Mouse (Mus musculus) MEL (cell line): ENCODE data around the gene Eef2. TPM values are rescaled to one million over a fixed set of nuclear protein-coding genes. Genes with fewer than 3 reads are reported as not detected.

Source experiments
- DNase-seq: peaks from one replicate; pipeline ENCODE4 v3.0.0; 2011; ENCODE audit warnings: low read depth, low spot score
- H3K27ac ChIP-seq: 2 replicates; pipeline ENCODE4 v1.5.1; 2012; ENCODE audit warnings: low read depth, mild to moderate bottlenecking, control low read depth, low read length, moderate library complexity; ENCODE audit not compliant: control insufficient read depth
- H3K27me3 ChIP-seq, 2 experiments: fragments of 150-350 bp in 1 of 2; sonication (generic) in 1 of 2; 2 replicates each; pipeline ENCODE4 v1.6.1; 2012; ENCODE audit warnings: low read length in 2 of 2, mild to moderate bottlenecking in 2 of 2, improper control_type of control experiment in 1 of 2, moderate library complexity in 1 of 2; ENCODE audit not compliant: insufficient read depth in 2 of 2, control insufficient read depth in 1 of 2
- H3K36me3 ChIP-seq, 2 experiments: 2 replicates each; pipeline ENCODE4 v1.6.1; 2012 to 2014; ENCODE audit warnings: low read length in 2 of 2, improper control_type of control experiment in 1 of 2, inconsistent platforms in 1 of 2, mild to moderate bottlenecking in 1 of 2; ENCODE audit not compliant: insufficient read depth in 2 of 2, control insufficient read depth in 1 of 2
- H3K4me1 ChIP-seq, 2 experiments: fragments of 150-350 bp in 1 of 2; sonication (generic) in 1 of 2; 2 replicates each; pipeline ENCODE4 v1.6.1; 2012; ENCODE audit warnings: low read length in 2 of 2, improper control_type of control experiment in 1 of 2, mild to moderate bottlenecking in 1 of 2; ENCODE audit not compliant: insufficient read depth in 2 of 2, control insufficient read depth in 1 of 2
- H3K4me3 ChIP-seq, 2 experiments: fragments of 150-350 bp in 1 of 2; sonication (generic) in 1 of 2; 2 replicates each; pipeline ENCODE4 v1.5.1; 2012; ENCODE audit warnings: low read depth in 2 of 2, low read length in 2 of 2, mild to moderate bottlenecking in 2 of 2, moderate library complexity in 2 of 2, control low read depth in 1 of 2, improper control_type of control experiment in 1 of 2; ENCODE audit not compliant: control insufficient read depth in 1 of 2, insufficient read depth in 1 of 2
- H3K79me2 ChIP-seq: 2 replicates; pipeline ENCODE4 v1.6.1; 2012; ENCODE audit warnings: mild to moderate bottlenecking, low read length, moderate library complexity; ENCODE audit not compliant: control insufficient read depth, poor library complexity, insufficient read depth
- H3K9ac ChIP-seq: 2 replicates; pipeline ENCODE4 v1.6.1; 2012; ENCODE audit warnings: low read depth, mild to moderate bottlenecking, control low read depth, low read length, moderate library complexity; ENCODE audit not compliant: control insufficient read depth, poor library complexity, severe bottlenecking
- H3K9me3 ChIP-seq: fragments of 150-350 bp; sonication (generic); replicated peaks from 2 replicates; pipeline ENCODE4 v1.6.1; 2012; ENCODE audit warnings: mild to moderate bottlenecking, low read length, improper control_type of control experiment, moderate library complexity; ENCODE audit not compliant: insufficient read depth
- BHLHE40 ChIP-seq: IDR thresholded peaks from 2 replicates; pipeline ENCODE4 v1.6.1; 2012; ENCODE audit warnings: low read depth, mild to moderate bottlenecking, inconsistent platforms, low read length, improper control_type of control experiment, borderline replicate concordance
- CHD1 ChIP-seq: IDR thresholded peaks from 2 replicates; pipeline ENCODE4 v1.6.1; 2012; ENCODE audit warnings: low read depth, mild to moderate bottlenecking, inconsistent platforms, low read length, improper control_type of control experiment
- CHD2 ChIP-seq: IDR thresholded peaks from 2 replicates; pipeline ENCODE4 v1.6.1; 2011; ENCODE audit warnings: low read length, improper control_type of control experiment
- E2F4 ChIP-seq: IDR thresholded peaks from 2 replicates; pipeline ENCODE4 v1.6.1; 2011; ENCODE audit warnings: low read depth, low read length, improper control_type of control experiment, borderline replicate concordance
- EP300 ChIP-seq, 2 experiments: IDR thresholded peaks; 2 replicates each; pipeline ENCODE4 v1.6.1; 2011; ENCODE audit warnings: improper control_type of control experiment in 2 of 2, low read length in 2 of 2, low read depth in 1 of 2, mild to moderate bottlenecking in 1 of 2
- ETS1 ChIP-seq: IDR thresholded peaks from 2 replicates; pipeline ENCODE4 v1.6.1; 2012; ENCODE audit warnings: low read depth, mild to moderate bottlenecking, inconsistent platforms, low read length, improper control_type of control experiment, moderate library complexity
- GATA1 ChIP-seq: IDR thresholded peaks from 2 replicates; pipeline ENCODE4 v1.6.1; 2011; ENCODE audit warnings: low read depth, low read length, improper control_type of control experiment
- HCFC1 ChIP-seq: IDR thresholded peaks from 2 replicates; pipeline ENCODE4 v1.6.1; 2012; ENCODE audit warnings: low read depth, mild to moderate bottlenecking, inconsistent platforms, low read length, improper control_type of control experiment, moderate library complexity
- JUND ChIP-seq: IDR thresholded peaks from 2 replicates; pipeline ENCODE4 v1.6.1; 2011; ENCODE audit warnings: low read depth, mild to moderate bottlenecking, improper control_type of control experiment, low read length
- MAFK ChIP-seq: IDR thresholded peaks from 2 replicates; pipeline ENCODE4 v1.6.1; 2011; ENCODE audit warnings: low read depth, mild to moderate bottlenecking, low read length, improper control_type of control experiment, borderline replicate concordance
- MAX ChIP-seq: IDR thresholded peaks from 2 replicates; pipeline ENCODE4 v1.6.1; 2011; ENCODE audit warnings: low read length, improper control_type of control experiment
- MAZ ChIP-seq: IDR thresholded peaks from 2 replicates; pipeline ENCODE4 v1.6.1; 2012; ENCODE audit warnings: low read depth, mild to moderate bottlenecking, inconsistent platforms, low read length, improper control_type of control experiment
- MXI1 ChIP-seq: IDR thresholded peaks from 2 replicates; pipeline ENCODE4 v1.6.1; 2011; ENCODE audit warnings: mild to moderate bottlenecking, low read depth, low read length, improper control_type of control experiment
- MYC ChIP-seq: IDR thresholded peaks from 2 replicates; pipeline ENCODE4 v1.6.1; 2011; ENCODE audit warnings: low read depth, mild to moderate bottlenecking, low read length, improper control_type of control experiment, moderate library complexity
- NELFE ChIP-seq: IDR thresholded peaks from 2 replicates; pipeline ENCODE4 v1.6.1; 2011; ENCODE audit warnings: low read depth, low read length, improper control_type of control experiment
- POLR2A ChIP-seq, 2 experiments: IDR thresholded peaks; 2 replicates each; pipeline ENCODE4 v1.6.1; 2011 to 2012; ENCODE audit warnings: low read length in 2 of 2, mild to moderate bottlenecking in 2 of 2, control low read depth in 1 of 2, improper control_type of control experiment in 1 of 2, low read depth in 1 of 2, moderate library complexity in 1 of 2; ENCODE audit not compliant: control insufficient read depth in 1 of 2, insufficient read depth in 1 of 2, poor library complexity in 1 of 2
- POLR2AphosphoS2 ChIP-seq: IDR thresholded peaks from 2 replicates; pipeline ENCODE4 v1.6.1; 2011; ENCODE audit warnings: low read length, improper control_type of control experiment
- RCOR1 ChIP-seq: IDR thresholded peaks from 2 replicates; pipeline ENCODE4 v1.6.1; 2012; ENCODE audit warnings: low read depth, mild to moderate bottlenecking, inconsistent platforms, low read length, improper control_type of control experiment
- SIN3A ChIP-seq: IDR thresholded peaks from 2 replicates; pipeline ENCODE4 v1.6.1; 2012; ENCODE audit warnings: low read length, improper control_type of control experiment, inconsistent platforms
- SMC3 ChIP-seq: IDR thresholded peaks from 2 replicates; pipeline ENCODE4 v1.6.1; 2011; ENCODE audit warnings: low read depth, low read length, improper control_type of control experiment
- TAL1 ChIP-seq: IDR thresholded peaks from 2 replicates; pipeline ENCODE4 v1.6.1; 2012; ENCODE audit warnings: mild to moderate bottlenecking, inconsistent platforms, low read length, moderate library complexity, mixed read lengths
- TBP ChIP-seq: IDR thresholded peaks from 2 replicates; pipeline ENCODE4 v1.8.0; 2011; ENCODE audit warnings: low read depth, low read length, improper control_type of control experiment
- TCF12 ChIP-seq: IDR thresholded peaks from 2 replicates; pipeline ENCODE4 v1.6.1; 2014; ENCODE audit warnings: low read depth, mild to moderate bottlenecking, inconsistent platforms, low read length, improper control_type of control experiment, moderate library complexity
- UBTF ChIP-seq: IDR thresholded peaks from 2 replicates; pipeline ENCODE4 v1.6.1; 2012; ENCODE audit warnings: low read depth, mild to moderate bottlenecking, inconsistent platforms, low read length, improper control_type of control experiment, moderate library complexity, borderline replicate concordance; ENCODE audit not compliant: insufficient read depth
- USF1 ChIP-seq: IDR thresholded peaks from 2 replicates; pipeline ENCODE4 v1.6.1; 2014; ENCODE audit warnings: low read depth, mild to moderate bottlenecking, inconsistent platforms, low read length, improper control_type of control experiment, moderate library complexity
- USF2 ChIP-seq, 2 experiments: IDR thresholded peaks; 2 replicates each; pipeline ENCODE4 v1.6.1; 2011 to 2012; ENCODE audit warnings: improper control_type of control experiment in 2 of 2, low read length in 2 of 2, borderline replicate concordance in 1 of 2, inconsistent platforms in 1 of 2, low read depth in 1 of 2, mild to moderate bottlenecking in 1 of 2; ENCODE audit not compliant: insufficient read depth in 1 of 2
- ZC3H11A ChIP-seq: IDR thresholded peaks from 2 replicates; pipeline ENCODE4 v1.6.1; 2012; ENCODE audit warnings: low read depth, mild to moderate bottlenecking, inconsistent platforms, low read length, improper control_type of control experiment
- ZKSCAN1 ChIP-seq: IDR thresholded peaks from 2 replicates; pipeline ENCODE4 v1.6.1; 2012; ENCODE audit warnings: low read depth, mild to moderate bottlenecking, inconsistent platforms, low read length, improper control_type of control experiment, moderate library complexity
- ZNF384 ChIP-seq: IDR thresholded peaks from 2 replicates; pipeline ENCODE4 v1.6.1; 2012; ENCODE audit warnings: low read depth, mild to moderate bottlenecking, inconsistent platforms, low read length, improper control_type of control experiment
- polyA plus RNA-seq, 2 experiments: library from polyadenylated mRNA; stranded (reverse) in 1 of 2; unstranded in 1 of 2; fragments of >175 nt in 1 of 2; fragments of >200 nt in 1 of 2; gene quantifications; 2 replicates each; pipeline versions ENCODE4 v1.2.1 to v1.2.4; 2012; ENCODE audit warnings: low replicate concordance in 2 of 2, low read depth in 1 of 2; ENCODE audit not compliant: insufficient read length in 2 of 2, insufficient read depth in 1 of 2, missing spikeins in 1 of 2
- total RNA-seq: library from RNA; depleted of rRNA; stranded (reverse); fragments of 300-350 nt; gene quantifications from 2 replicates; pipeline ENCODE4 v1.2.3, GENCODE M21; 2012

Gene Eef2
- total and polyA plus RNA-seq, 3 experiments, result 2,863 to 4,586 (median 3,442) TPM

- TF ChIP-seq NELFE, result peak; percentile 20; the same call in 1 of the 2 replicates
- TF ChIP-seq TBP, result peak; percentile 36
- no peak for TF ChIP-seq MXI1
- no peak for TF ChIP-seq TAL1
- TF ChIP-seq MAZ, result peak; percentile 96
- peak in 1 of 2 experiments; percentile 27; a peak in 1 of 4 replicates for TF ChIP-seq EP300 (IDR thresholded peaks at IDR 0.05; ENCODE audit: low read depth in 1 of 2, low read length in 2 of 2)
- no peak for TF ChIP-seq MAX
- peak; percentile 46; the same call in 1 of the 2 replicates for TF ChIP-seq MYC
- peak; percentile 100 for TF ChIP-seq ZNF384
- peak; percentile 99 for TF ChIP-seq UBTF
- peak; percentile 83 for TF ChIP-seq CHD2
- peak; percentile 97 for TF ChIP-seq HCFC1
- peak; percentile 8; the same call in 1 of the 2 replicates for TF ChIP-seq ZKSCAN1
- no peak for TF ChIP-seq E2F4
- peak; percentile 46; the same call in 1 of the 2 replicates for TF ChIP-seq GATA1
- TF ChIP-seq SIN3A, result peak; percentile 83
- peak; percentile 34 for TF ChIP-seq TCF12
- no peak for TF ChIP-seq JUND
These were observed 38.9 kb upstream of the Eef2 start (continued) for GRCm38 (mm10) chr10:81137252-81138130.

- TF ChIP-seq POLR2AphosphoS2, result no peak
- TF ChIP-seq MAX, result peak; percentile 77
- no peak for TF ChIP-seq E2F4
- TF ChIP-seq CHD1, result no peak
- no peak for TF ChIP-seq MAFK
- TF ChIP-seq NELFE, result no peak; the same call in 1 of the 2 replicates
- 0 out of 4 replicates have a peak, but pooled peaks of 1 of the 2 experiments have one; percentile 6 for TF ChIP-seq EP300 (IDR thresholded peaks at IDR 0.05; ENCODE audit: low read depth in 1 of 2, low read length in 2 of 2)
- TF ChIP-seq UBTF, result no peak
- TF ChIP-seq USF1, result no peak
- peak; percentile 18; the same call in 1 of the 2 replicates for TF ChIP-seq SIN3A
- TF ChIP-seq ZC3H11A, result no peak
- TF ChIP-seq HCFC1, result no peak
- no peak for TF ChIP-seq CHD2
- no peak for TF ChIP-seq USF2 (IDR thresholded peaks at IDR 0.05; ENCODE audit: borderline replicate concordance in 1 of 2, insufficient read depth in 1 of 2, low read depth in 1 of 2, low read length in 2 of 2)
- TF ChIP-seq ZNF384, result no peak
- TF ChIP-seq RCOR1, result no peak
- no peak for TF ChIP-seq JUND
- TF ChIP-seq SMC3, result no peak
- TF ChIP-seq BHLHE40, result no peak
- peak in 1 of 2 experiments; percentile 6; a peak in 1 of 4 replicates for TF ChIP-seq POLR2A (IDR thresholded peaks at IDR 0.05; ENCODE audit: control insufficient read depth in 1 of 2, insufficient read depth in 1 of 2, low read depth in 1 of 2, low read length in 2 of 2, poor library complexity in 1 of 2)
- peak; percentile 84 for TF ChIP-seq MXI1
- TF ChIP-seq MAZ, result 0 out of 2 replicates have a peak, but pooled peaks have one; percentile 21
- TF ChIP-seq ETS1, result peak; percentile 29; the same call in 1 of the 2 replicates
- peak; percentile 67; the same call in 1 of the 2 replicates for TF ChIP-seq MYC
- TF ChIP-seq, all 39 proteins: peak for 8
- Histone ChIP-seq H3K9me3 (no peaks in the 10 kb centered on the region), H3K27me3 (no peaks in the 10 kb centered on the region), H3K36me3 (peaks cover 0 to 16% of the 10 kb centered on the region in 2 experiments; a peak in 3 of 4 replicates), H3K79me2 (peaks cover 65% of the 10 kb centered on the region), H3K4me3 (peak overlapping the region; percentile 85 to 88), H3K9ac (peak overlapping the region; percentile 96), H3K4me1 (peaks cover 2 to 14% of the 10 kb centered on the region in 2 experiments; a peak in 3 of 4 replicates), H3K27ac (peak overlapping the region; percentile 57)
- DNase-seq, result peak; percentile 73
These were observed 38.2 kb upstream of the Eef2 start for GRCm38 (mm10) chr10:81138131-81138782.
